Mouse (Mus musculus) embryo, embryonic 10.5 days (tissue): Measurements from ENCODE around the gene Tex35.

Source experiments
- DNase-seq: peaks from one replicate; pipeline ENCODE4 v3.0.0-alpha.2; 2015; ENCODE audit warnings: low spot score

Gene Tex35

GRCm38 (mm10) chr1:157108580-157108979, at the start of gene Tex35:
TSS of gene Tex35 (minus strand) at chr1:157108680.
- DNase-seq, result no peak

- peak; percentile 18 for DNase-seq
These were observed 45.3 kb upstream of the Tex35 start for GRCm38 (mm10) chr1:157153781-157154180.

- DNase-seq, result no peak
These were observed 41.6 kb upstream of the Tex35 start for GRCm38 (mm10) chr1:157150107-157150506.

GRCm38 (mm10) chr1:157144621-157145020, 36.1 kb upstream of the Tex35 start:
- no peak for DNase-seq

- peak; percentile 25 for DNase-seq
These were observed 34.9 kb upstream of the Tex35 start for GRCm38 (mm10) chr1:157143326-157143932.

GRCm38 (mm10) chr1:157141014-157141413, 32.5 kb upstream of the Tex35 start:
- DNase-seq, result no peak

GRCm38 (mm10) chr1:157137854-157138241, 29.4 kb upstream of the Tex35 start:
- no peak for DNase-seq

GRCm38 (mm10) chr1:157137132-157137853, 28.8 kb upstream of the Tex35 start:
- DNase-seq, result no peak

- no peak for DNase-seq
These were observed 19.7 kb upstream of the Tex35 start for GRCm38 (mm10) chr1:157128219-157128618.

- DNase-seq, result no peak
These were observed 15.4 kb upstream of the Tex35 start for GRCm38 (mm10) chr1:157123836-157124235.

- DNase-seq, result no peak
These were observed 10.7 kb upstream of the Tex35 start for GRCm38 (mm10) chr1:157119168-157119567.

- DNase-seq, result no peak
These were observed 9.0 kb upstream of the Tex35 start for GRCm38 (mm10) chr1:157117440-157117839.

GRCm38 (mm10) chr1:157114492-157114891, 6.0 kb upstream of the Tex35 start:
- no peak for DNase-seq

GRCm38 (mm10) chr1:157110287-157110835, 1.9 kb upstream of the Tex35 start:
- no peak for DNase-seq

- peak; percentile 72 for DNase-seq
These were observed 7.2 kb downstream of the Tex35 start for GRCm38 (mm10) chr1:157101122-157101865.

- DNase-seq, result no peak
These were observed 12.9 kb downstream of the Tex35 start for GRCm38 (mm10) chr1:157095534-157095933.

- no peak for DNase-seq
These were observed 15.9 kb downstream of the Tex35 start for GRCm38 (mm10) chr1:157092622-157093021.

GRCm38 (mm10) chr1:157092140-157092539, 16.3 kb downstream of the Tex35 start:
- no peak for DNase-seq

- DNase-seq, result no peak
These were observed 17.6 kb downstream of the Tex35 start for GRCm38 (mm10) chr1:157090835-157091234.

GRCm38 (mm10) chr1:157086097-157086994, 22.1 kb downstream of the Tex35 start:
- DNase-seq, result peak; percentile 92

- DNase-seq, result no peak
These were observed 25.5 kb downstream of the Tex35 start for GRCm38 (mm10) chr1:157082931-157083330.

- no peak for DNase-seq
These were observed 26.5 kb downstream of the Tex35 start for GRCm38 (mm10) chr1:157081999-157082398.
